Mouse (Mus musculus) bone marrow, adult 2 months (tissue): Measurements from ENCODE around the gene CK137956.

Source experiments
- CTCF ChIP-seq: fragments of 200-500 bp; IDR thresholded peaks from 2 replicates; pipeline ENCODE4 v1.5.1; 2011; ENCODE audit warnings: low read length, control low read depth; ENCODE audit not compliant: control insufficient read depth, insufficient read depth
- POLR2A ChIP-seq: fragments of 200-500 bp; IDR thresholded peaks from 2 replicates; pipeline ENCODE4 v1.6.1; 2011; ENCODE audit warnings: low read depth, mild to moderate bottlenecking, control low read depth, low read length, borderline replicate concordance; ENCODE audit not compliant: control insufficient read depth

DNA sequence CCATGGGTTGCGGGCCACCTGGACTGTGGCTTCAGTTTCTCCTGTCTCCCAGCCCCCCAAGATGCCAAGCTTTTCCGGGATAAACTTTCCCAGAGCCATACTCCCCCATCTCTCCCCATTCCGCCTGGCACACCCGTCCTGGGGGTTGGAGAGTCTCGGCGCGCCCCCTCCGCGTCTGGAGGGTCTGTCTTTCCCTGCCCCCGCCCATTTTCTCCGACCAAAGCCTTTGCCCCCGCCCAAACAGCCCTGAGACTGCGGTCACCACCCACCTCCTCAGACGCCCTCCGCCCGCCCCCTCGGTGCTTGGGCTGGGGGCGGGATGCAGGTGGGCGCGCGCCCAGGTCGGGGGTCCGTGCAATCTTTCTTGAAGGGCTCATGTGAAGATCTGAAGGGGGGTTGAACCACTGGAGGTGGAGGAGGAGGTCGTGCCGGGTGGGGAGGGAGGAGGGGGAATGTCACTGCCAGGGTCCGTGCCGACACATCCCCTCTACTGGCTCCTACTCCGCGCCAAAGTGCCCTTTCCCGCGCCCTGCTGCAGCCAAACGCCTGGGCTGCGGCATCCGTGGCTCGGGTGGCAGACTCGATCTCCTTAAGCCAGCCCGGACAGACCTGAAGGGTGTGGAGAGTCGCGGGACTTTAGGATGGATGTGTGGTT lies 17.9 kb upstream of the CK137956 start:
- TF ChIP-seq POLR2A (no peak), CTCF (no peak)
